Mouse (Mus musculus) layer of hippocampus, postnatal 25 days (tissue): ENCODE measurements at regions not wholly inside any gene's neighbourhood (a gene's known extent, or its start where the extent isn't known, plus 50 kb on each side); places are given as distances from the start of the nearest gene placed in this dataset.
"Not testable (repeated sequence)": the region's sequence is repeated elsewhere in the genome, so short reads cannot be mapped to it uniquely, and the experiment has no call there.

Experiments used
- DNase-seq, 2 experiments: peaks; one replicate each; pipeline ENCODE4 v3.0.0; 2022; ENCODE audit warnings: mixed read lengths in 2 of 2, low spot score in 1 of 2; ENCODE audit errors: extremely low spot score in 1 of 2

DNA sequence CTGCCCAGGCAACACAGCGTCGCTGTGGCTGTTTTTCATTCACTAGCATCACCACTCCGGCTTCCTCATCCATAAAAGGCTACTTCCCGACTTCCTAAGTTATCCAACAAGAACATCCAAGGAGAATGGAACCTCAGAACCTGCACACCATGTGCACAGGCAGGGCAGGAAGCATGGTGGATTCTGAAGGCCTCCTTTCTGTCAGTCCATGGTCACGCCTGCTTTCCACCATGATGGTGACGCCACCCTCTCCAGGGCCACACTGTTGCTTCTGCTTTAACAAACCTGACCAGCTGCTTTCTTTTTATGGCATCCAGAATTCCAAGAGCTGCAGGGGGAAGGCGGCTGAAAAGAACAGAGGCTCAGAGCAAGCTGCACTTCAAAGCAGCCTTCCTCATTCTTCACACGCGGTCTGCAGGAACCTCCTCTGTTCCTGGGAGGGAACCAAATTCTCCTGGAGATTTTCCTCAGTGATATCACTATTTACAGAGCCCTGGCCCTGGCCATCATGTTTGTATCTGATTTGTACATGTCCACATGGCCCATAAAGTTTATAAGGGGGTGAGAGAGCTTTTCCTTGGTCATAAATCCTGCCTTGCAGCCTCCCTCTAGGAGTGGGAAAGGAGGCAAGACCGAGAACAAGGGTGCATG is 164.8 kb upstream of the Npvf start:
- DNase-seq, result no peak

DNA sequence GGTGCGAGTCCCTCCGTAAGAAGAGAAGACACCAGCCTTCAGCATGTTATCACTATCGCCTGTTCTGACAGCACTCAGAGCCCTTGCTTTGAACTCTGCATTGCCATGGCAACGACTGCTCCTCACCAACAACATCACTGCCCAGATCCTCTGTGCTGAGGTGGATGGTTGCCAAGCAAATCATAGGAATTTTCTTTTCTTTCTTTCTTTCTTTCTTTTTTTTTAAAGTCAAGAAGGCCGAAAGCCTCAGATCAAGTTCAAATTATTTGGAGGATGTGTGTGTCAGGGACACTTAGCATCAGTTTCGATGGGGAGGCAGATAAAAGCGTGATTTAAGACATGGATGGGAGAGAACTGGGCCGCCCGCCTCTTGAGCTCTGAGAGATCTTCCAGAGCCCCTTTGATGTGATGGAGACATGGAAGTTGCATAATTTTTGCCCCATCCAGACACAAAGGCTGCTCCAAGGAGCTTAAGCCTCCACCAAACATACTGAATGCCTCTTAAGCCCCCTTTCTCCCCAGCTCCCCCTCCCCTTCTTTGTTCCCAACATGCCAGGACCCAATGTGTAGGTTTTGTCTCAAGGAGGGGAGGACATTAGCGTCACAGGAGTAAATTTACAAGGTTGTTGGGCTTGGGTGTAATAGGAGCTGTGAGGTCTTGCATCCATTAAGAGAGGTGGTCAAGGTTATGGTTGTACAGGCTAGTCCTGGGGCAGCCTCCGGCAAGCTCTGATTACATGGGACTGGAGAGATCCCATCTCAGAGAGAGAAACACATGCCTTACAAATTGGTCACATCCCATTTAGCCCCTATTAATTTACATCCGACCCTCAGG is 167.4 kb upstream of the Npvf start:
- DNase-seq, result no peak

DNA sequence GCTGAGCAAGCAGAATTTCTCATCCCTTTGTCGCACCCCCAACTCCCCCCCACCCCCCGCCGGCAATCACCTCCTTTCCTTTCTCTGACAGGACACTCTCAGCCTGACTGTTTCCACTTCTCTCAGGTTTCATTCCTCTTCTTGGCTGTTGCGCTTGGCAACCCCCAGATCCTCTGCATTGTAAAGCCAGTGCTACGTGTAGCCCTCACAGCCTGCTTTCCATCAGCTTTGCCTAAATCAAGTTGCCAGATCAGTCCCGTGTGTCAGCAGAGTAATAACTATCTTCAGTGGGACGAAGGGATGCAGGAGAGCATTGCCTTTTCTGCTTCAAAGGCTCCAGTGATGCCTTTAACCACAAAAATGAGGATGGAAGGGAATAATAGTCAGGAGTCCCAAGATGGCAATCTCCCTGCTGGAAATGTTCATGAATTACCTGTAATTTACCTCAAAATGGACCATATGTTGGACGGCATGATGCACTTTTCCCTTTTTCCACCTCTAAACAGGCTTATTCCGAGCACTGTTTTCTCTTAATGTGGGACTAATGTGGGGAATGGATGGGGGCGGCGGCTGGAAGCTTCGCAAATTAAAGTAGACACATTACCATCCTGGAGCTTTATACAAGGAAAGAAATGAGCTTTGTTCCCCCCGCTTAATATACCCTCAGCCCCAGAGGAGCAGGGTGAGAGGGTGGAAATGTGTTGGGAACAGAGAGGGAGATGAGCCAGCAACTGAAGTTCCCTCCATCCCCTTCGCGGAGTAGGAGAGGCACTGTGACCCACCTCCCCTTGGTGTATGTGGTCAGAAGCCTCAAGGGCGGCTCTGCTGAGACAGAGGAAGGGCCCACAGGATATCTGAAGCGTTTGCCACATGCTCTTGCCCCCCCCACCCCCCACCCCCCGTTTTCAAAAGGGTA is 168.3 kb upstream of the Npvf start:
- no peak for DNase-seq

DNA sequence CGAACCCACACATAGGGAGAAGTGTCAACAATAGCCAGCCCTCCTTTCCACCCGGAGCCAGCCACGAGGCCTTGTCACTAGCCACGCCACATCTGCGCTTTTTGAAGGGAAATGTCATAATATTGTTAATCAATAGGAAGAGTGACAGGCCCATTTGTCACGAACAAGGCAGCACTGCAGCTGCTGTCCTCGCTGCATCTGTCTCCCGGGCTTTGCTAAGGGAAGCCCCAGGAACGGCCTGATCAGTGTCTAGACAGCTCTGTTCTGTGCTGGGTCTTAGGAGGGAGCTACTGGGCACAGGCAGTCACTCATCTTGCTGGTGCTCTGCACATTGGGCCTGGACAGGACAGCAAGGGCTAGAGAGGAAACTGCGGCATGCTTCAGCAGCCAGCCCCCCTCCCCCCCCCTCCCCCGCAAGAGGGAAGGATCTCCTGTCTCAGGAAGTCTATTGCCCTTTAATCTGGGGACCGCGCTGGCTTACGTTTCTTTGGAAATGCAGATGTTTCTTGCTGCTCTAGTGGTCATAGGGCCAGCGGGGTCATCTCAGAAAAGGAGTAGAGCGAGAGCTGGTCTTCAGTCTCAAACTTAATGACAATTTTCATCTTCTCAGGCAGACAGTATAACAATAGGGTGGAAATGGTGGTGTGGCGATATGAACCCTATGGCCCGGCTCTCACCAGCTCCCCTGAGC is 169.1 kb upstream of the Npvf start:
- DNase-seq, result no peak

DNA sequence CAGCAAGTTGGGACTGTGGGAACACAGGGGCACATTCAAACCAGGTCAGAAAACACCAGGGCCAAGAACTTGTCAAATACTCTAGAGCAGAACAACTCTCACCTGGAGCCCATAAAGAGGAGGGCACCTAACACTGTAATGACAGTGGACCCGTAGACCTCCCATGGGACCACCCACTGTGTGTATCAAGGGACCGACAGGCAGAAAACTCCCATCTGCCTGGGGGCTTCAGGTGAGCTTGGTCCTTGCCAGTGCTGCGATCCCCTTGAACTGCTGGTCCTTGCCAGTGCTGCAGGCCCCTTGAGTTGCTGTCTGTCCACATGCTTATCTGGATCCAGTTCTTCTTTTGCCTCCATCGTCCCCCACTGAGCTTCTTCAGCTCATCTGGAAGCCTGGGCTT is 170.2 kb upstream of the Npvf start:
- no peak for DNase-seq

DNA sequence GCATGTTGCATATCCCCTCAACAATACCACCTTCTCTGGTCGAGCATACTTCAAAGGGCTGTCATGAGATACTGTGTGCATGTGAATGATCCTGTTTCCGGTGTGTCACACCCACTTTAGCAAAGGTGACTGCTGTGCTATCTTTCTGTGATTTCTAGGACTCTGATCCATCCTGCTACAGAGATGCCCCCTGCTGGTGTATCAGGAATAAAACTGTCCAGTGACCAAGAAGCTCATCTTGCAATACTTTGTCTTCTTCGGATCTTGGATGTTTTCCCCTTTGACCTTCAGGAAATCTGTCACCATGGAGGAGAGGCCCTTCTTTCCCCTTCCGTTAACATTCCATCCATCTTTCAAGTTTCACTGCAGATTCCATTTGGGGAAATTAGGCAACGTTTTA is 177.5 kb upstream of the Npvf start:
- DNase-seq, result no peak

DNA sequence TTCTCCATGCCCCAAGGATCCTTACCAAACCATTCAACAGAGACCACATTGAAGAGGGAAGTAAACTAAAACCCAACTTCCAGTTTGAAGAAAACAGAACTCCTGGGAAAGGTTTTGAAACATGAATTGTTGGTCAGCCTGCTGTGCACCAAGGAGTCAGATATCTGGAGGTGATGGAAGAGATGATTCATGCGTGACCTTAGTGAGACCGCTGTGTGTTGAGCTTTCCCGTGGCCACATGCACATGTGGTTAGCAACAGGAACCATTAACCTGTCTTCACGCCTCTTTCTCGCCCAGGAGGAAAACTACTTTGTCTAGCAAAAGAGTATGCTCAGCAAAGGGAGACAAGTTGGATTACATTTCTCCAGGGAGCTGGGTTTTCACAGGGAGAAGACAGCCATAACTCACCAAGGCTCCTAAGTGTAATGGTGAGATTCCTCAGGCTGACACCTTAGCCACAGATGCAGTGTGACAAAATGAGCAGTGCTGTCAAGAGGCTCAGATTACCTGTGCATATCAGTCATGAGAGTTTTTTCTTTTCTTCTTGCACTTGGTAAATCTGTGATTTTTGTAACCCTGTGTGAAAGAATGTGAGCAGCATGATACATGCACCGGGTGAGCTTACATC is 181.9 kb upstream of the Npvf start:
- DNase-seq, result no peak

DNA sequence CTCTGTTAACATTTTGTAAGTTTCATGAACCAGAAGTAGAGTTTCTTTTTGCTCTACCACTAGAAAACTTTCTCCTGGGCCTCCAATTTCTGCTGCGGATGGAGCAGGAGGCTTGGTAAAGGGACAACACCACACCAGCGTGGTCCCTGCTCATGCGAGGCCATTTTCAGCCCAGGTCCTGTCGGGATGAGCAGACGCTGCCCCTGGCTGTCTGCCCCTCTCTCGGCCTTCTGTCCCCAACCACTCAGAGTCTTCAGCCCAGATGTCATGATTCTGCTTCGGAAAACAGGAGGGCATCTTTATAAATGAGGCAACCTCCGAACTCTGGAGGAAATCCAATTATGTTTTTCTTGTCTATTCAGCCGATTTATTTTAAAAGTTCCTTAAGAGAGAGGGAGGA is 186.6 kb upstream of the Npvf start:
- DNase-seq, result no peak

DNA sequence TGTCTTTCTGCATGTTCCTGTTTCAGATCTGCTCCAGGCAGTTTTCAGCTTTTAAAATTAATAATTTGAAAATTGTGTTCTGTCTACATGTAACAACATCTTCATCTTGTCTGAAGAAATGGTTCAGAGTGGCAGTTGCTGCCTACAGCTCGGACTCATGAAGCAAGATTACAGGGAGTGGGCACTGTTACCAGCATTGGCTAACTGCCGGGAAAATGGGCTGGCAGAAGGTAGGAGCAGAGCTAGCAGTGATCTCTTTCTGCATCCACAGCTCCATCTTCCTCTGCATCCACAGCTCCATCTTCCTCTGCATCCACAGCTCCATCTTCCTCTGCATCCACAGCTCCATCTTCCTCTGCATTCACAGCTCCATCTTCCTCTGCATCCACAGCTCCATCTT is 191.0 kb upstream of the Npvf start:
- not testable (repeated sequence) for DNase-seq

DNA sequence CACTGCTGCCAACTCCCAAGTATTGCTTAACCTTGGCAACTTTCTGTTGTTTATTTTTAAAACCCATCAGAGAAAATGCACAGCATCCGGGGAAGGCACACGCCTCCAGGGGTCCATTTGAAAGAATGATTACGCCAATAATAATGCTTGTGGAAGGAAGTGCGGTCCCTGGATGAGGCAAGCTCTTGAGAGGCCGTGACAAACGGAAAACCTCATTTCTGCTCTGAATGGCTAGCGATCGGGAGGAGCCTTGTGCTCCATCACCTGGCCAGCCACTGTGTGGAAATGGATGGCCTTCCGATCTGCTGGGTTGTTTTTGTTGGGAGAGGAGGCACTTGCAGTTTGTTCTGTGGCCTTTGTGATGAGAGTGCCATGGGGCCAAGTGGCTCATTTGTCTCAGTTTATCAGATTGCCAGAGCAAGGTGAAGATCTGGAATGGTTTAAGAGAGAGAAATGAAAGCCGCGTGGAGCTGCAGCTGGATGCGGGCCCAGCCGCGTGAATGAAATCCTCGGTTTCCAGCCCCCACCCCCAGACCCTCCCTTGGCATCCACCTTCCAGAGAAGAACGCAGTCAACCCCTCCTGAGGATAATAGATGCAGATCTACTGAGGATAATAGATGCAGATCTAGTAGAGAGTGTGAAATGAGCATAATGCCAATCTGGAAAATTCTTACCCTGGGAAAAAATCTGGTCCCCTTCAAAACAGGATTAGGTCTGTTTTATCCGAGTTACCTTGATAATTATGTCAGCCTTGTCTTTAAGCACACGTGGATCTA is 192.7 kb upstream of the Npvf start:
- no peak for DNase-seq

DNA sequence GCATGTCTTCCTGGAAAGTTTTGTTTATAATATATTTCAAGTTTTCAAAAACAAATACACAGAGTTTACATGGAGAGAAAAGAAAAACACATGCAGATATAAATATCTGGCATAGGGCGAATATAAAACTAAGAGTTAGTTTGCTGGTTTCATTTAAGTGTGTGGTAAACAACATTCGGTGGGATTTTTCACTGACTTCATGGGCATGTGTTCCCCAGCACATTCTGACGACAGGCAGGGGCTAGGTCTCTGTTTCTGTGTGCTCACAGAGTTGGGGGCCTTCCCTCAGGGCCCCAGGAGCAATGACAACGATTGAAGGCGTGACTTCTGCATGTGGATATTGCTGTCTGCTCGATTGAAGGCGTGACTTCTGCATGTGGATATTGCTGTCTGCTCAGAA is 193.3 kb upstream of the Npvf start:
- DNase-seq, result no peak

DNA sequence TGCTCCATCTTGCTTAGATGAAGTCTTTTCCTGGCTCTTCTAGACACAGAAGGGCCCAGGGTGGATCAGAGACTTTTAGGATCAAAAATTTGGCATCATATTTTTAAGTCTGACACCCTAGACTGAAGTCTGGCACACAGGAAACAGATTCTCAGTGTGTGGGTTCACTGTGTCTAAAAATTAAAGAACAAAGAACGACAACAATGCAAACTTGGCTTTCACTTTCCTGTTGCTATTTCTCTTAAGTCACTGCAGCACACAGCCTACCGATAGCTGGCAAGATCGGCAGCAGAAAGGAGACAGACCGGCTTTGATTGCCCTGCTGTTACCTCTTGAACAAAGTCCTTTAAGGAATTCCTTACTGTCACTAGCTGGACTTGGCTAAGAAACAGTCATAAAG is 204.9 kb upstream of the Npvf start:
- no peak for DNase-seq

DNA sequence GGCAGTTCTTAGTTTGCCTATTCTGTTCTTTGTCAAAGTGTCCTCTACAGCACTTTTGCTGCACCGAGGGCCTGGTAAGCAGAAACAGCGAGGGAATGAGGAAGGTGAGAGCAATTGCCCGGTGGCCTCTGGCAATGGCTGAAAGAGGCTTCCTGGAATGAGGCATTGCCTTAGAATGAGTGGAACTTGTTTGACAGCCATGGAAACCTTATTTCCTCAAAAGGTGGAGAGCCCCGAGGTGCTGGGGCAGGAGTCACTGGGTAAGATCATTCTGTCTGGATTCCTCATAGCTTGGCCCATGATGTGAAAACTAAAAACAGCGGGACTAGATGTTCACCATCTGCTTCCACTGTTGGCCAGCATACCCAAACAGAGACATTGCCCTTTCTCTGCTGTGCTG is 223.8 kb upstream of the Npvf start:
- DNase-seq, result no peak

DNA sequence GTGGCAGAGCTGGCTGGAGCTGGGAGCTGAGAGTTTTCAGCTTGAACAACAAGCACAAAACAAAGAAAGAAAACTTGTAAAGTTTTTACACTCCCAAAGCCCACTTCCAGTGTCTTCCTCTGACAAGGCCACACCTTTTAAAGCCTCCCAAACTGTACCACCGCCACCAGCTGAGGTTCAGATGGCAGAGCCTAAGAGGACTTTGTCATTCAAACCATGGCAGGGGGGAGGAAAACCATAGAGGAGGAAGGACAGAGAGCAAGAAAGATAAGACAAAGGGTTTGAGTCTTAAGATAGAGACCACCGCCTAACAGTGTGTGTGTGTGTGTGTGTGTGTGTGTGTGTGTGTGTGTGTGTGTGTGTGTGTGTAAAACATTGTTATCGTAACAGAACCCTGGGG is 228.1 kb upstream of the Npvf start:
- no peak for DNase-seq

DNA sequence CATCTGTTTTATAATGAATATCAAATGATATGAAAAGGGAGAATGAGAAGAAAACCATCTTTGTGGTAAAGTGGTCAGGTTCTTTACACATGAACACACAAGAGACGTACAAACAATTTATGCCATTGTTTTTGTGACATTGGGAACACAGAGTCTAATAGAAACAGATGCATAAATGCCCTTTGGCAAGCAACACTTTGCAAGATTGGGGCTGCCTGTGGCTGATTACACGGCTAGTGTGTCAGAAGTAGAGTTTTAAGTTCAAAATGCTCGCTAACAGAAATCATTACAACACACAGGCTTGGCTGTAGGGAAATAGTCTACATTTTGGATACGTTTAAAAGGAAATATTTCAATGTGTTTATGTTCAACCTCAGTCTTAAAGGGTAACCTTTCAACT is 228.5 kb upstream of the Npvf start:
- DNase-seq, result no peak

DNA sequence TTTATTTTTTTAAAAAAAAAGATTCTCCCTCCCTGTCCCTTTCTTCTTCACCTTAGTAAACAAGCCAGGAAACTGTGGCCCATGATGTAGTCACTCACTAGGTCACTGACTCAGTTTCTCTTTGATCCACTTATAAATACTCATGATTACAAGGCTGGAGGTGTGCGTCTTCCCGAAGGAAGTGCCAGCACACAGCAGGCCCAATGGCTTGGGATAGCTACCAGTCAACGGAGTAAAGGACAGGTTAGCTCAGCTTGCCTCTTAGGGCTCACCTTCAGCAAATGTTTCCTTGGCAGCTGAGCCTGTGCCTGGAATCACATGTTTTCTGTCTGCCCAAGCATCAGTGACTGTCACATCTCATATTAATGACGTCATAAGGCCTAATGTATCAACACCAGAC is 230.8 kb upstream of the Npvf start:
- no peak for DNase-seq

DNA sequence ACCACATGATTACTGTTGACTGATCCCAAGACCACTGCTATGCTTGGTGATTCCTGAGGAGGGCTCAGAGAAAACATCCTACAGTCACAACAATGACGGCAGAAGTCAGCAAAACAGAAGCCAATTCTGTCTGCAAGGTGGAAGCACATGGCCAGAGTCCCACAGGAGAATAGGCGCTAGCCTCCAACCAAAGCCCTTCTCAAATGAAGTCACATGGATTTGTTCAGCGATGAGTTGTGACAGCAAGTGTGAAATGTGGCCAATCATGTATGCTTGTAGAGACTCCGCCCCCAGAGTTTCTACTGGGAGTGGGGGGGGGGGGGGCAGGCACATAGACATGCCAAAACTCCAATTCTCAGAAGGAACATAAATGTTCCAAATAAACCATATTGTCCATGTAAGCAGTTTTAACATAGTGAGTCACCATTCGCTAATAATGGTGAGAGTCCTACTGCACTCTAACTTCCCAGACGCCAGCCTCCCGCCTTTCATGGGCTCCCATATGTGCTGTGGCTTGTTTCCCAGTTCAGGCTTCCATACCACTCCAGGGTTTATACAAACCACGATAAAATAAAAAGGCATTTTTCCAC is 231.6 kb upstream of the Npvf start:
- no peak for DNase-seq

DNA sequence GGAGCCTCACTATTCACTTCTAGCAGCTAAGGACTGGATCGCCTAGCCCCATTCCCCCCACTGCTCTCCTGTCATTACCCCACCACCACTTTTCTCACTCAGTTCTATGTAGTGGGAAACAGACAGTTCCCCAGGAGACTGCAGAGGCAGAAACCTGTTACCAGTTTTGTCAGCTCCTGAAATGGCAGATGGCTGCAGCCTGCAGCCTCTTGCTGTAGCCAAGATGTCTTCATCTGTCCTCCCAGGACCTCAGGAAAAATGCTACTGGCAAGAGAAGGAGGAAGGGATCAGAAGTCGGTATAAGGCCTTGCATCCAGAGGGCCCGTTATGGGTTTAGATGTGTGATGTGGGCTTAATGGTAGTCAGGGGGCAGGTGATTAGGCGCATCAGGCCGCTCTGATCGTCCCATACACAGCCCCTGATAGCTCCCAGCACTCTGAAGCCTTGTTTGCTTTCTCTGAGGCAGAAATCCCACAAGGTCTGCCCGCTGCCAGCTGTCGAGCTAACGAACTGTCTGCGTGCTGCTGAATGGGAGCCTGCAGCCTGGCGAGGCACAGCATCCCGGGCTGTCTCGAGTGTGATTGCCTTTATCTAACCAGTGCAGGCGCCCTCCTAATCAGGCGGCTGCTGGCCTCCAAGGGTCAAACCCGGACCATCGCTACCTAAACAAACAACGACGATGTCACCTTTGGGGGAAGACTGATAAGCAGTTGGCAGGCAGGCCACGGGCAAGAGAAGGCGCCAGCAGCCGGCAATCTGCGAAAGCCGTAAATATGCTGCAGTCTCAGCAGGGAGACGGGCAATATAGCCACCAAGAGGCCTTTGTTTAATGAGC is 236.3 kb upstream of the Npvf start:
- peak; percentile 22 to 36 for DNase-seq
